ENCODE assay signal across 8 mouse cellular contexts in the genomic region with DNA sequence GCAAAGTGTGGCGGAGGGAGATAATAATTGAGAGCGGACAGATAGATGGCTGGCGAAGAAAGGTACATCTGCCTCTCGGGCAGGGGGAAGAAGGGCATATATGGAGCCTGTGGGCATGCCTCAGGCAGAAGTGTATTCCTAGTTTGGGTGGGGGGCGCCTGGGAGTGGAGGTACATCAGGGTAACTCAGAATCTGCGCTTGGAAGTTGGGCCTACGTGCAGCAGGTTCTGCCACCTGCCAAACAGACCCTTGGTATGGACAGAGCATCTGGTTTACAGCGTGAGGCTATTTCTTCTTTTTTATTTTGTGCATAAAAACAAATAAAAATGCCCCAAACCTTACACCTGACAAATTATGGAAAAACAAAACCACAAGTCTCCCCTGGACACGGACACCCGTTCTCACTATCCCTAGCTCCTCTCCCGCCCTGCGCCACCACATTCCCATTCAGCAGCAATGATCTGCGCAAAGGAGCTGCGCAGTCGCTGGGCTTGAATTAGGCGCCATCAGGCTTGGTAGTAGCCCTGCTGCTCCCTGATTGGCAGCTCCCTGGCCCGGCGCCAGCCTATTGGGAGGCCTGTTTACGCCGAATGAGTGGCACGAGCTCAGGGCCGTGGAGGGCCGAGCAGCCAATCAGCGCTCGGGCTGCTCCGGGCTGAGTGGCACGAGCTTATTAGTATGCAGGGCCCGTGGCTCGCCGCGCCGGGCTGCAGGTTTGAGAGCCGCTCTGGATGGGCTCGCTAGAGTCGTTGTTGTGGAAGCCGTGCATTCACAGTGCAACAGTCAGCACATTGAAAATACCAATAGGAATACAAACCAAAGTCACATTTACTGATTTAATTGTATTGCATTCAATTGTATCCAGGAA. TPM values are rescaled to one million over a fixed set of nuclear protein-coding genes. Genes with fewer than 3 reads are reported as not detected.
A peak's percentile ranks its signal among the peaks of the same experiment; 100 is the strongest.
DNase-seq lines count a peak whose midpoint lies in the region; ATAC-seq lines count a peak whose summit lies in the region.

A gene (plus strand): TSS at position 718 of the 868 bp plus-strand sequence.

- H3K27me3 ChIP-seq in heart, embryonic 13.5 days (replicated peaks) = no peaks in the 10 kb centered on the region
- H3K27me3 ChIP-seq in liver, embryonic 12.5 days (replicated peaks) = peaks cover 82% of the 10 kb centered on the region
- no peaks in the 10 kb centered on the region for H3K27me3 ChIP-seq in stomach, embryonic 15.5 days (replicated peaks)

- peak within 1 kb of the TSS; percentile 87 for H3K4me3 ChIP-seq in brown adipose tissue, adult 24 weeks (ENCODE audit: insufficient read depth, low read depth, low read length)
- peak within 1 kb of the TSS; percentile 88 for H3K4me3 ChIP-seq in heart, embryonic 13.5 days
- peak within 1 kb of the TSS; percentile 71 for H3K4me3 ChIP-seq in liver, embryonic 12.5 days
- peak within 1 kb of the TSS; percentile 86 for H3K4me3 ChIP-seq in stomach, embryonic 15.5 days (replicated peaks)

- H3K9me3 ChIP-seq in heart, embryonic 13.5 days = no peaks in the 10 kb centered on the region
- no peaks in the 10 kb centered on the region for H3K9me3 ChIP-seq in liver, embryonic 12.5 days (replicated peaks)
- no peaks in the 10 kb centered on the region for H3K9me3 ChIP-seq in stomach, embryonic 15.5 days

- peak; percentile 85 for ATAC-seq in heart, embryonic 13.5 days (ENCODE audit: extremely low read depth, insufficient number of reproducible peaks, low FRiP score, low TSS enrichment)
- peak; percentile 94 for ATAC-seq in liver, embryonic 12.5 days
- ATAC-seq in stomach, embryonic 15.5 days (ENCODE audit: insufficient read depth, low FRiP score, low read depth) = peak; percentile 92

- DNase-seq in CD4-positive helper T cell, adult 2 months (ENCODE audit: low read depth, low spot score) = peak; percentile 89
- DNase-seq in fat pad, adult 2 months (ENCODE audit: extremely low read depth, low read depth, low spot score) = peak; percentile 90
- peak; percentile 100 for DNase-seq in kidney, postnatal 10 days
- DNase-seq in natural killer cell, adult 2 months (ENCODE audit: low spot score in 2 of 2) = peak; percentile 90 to 92

- H3K9ac ChIP-seq in heart, embryonic 13.5 days = peak within 1 kb of the TSS; percentile 99
- H3K9ac ChIP-seq in liver, embryonic 12.5 days = peak within 1 kb of the TSS; percentile 84
- H3K9ac ChIP-seq in stomach, embryonic 15.5 days = peak within 1 kb of the TSS; percentile 59

- peak within 1 kb of the TSS; percentile 83 for H3K27ac ChIP-seq in brown adipose tissue, adult 24 weeks (replicated peaks; ENCODE audit: low read depth, low read length)
- H3K27ac ChIP-seq in heart, embryonic 13.5 days (replicated peaks) = peak within 1 kb of the TSS; percentile 95
- H3K27ac ChIP-seq in liver, embryonic 12.5 days = peak within 1 kb of the TSS; percentile 80
- H3K27ac ChIP-seq in stomach, embryonic 15.5 days = peak within 1 kb of the TSS; percentile 87

- peak within 1 kb of the TSS; percentile 99 for H3K4me2 ChIP-seq in heart, embryonic 13.5 days
- H3K4me2 ChIP-seq in liver, embryonic 12.5 days = peak within 1 kb of the TSS; percentile 97
- H3K4me2 ChIP-seq in stomach, embryonic 15.5 days = peak within 1 kb of the TSS; percentile 94

- no peaks in the 10 kb centered on the region for H3K36me3 ChIP-seq in heart, embryonic 13.5 days
- H3K36me3 ChIP-seq in liver, embryonic 12.5 days = no peaks in the 10 kb centered on the region
- H3K36me3 ChIP-seq in stomach, embryonic 15.5 days = no peaks in the 10 kb centered on the region

- WGBS in heart, embryonic 13.5 days = 2% methylated on average over 36 of the region's 36 CpGs
- WGBS in liver, embryonic 12.5 days (ENCODE audit: insufficient replicate concordance) = 2% methylated on average over 36 of the region's 36 CpGs
- 2% methylated on average over 36 of the region's 36 CpGs for WGBS in stomach, embryonic 15.5 days

- H3K4me1 ChIP-seq in brown adipose tissue, adult 24 weeks (ENCODE audit: control insufficient read depth, insufficient read depth, insufficient read length, low read length) = peaks cover 22% of the 10 kb centered on the region
- H3K4me1 ChIP-seq in heart, embryonic 13.5 days = peaks cover 34% of the 10 kb centered on the region
- H3K4me1 ChIP-seq in liver, embryonic 12.5 days = peaks cover 91% of the 10 kb centered on the region
- peaks cover 30% of the 10 kb centered on the region for H3K4me1 ChIP-seq in stomach, embryonic 15.5 days

RNA-seq across cellular contexts. Expression of the gene that starts here (rescaled TPM):
- 5.7 and 5.9 TPM in 2 replicates for polyA plus RNA-seq in brown adipose tissue, adult 24 weeks (2012; ENCODE audit: insufficient read depth, insufficient read length, missing spikeins)
- 4.4 and 5.2 TPM in 2 replicates for polyA plus RNA-seq in heart, embryonic 13.5 days (2015; fragmentation: Nextera tagmentation; extraction: Ambion mirVana)
- 3.0 and 3.5 TPM in 2 replicates for polyA plus RNA-seq in liver, embryonic 12.5 days (2016; fragmentation: Nextera tagmentation; extraction: Ambion mirVana)
- 7.2 and 7.9 TPM in 2 replicates for polyA plus RNA-seq in stomach, embryonic 15.5 days (2015; fragmentation: Nextera tagmentation; extraction: Ambion mirVana)

Comparison
In these comparisons a context has a peak if more than half of its experiments do, and no peak if none do; other contexts are left out.
1. Peak in every context shown above with its lines: DNase-seq, ATAC-seq, H3K4me3 ChIP-seq and H3K27ac ChIP-seq.